Mouse (Mus musculus) inflammation-experienced regulatory T-cells, adult 6 months (primary cell): ENCODE measurements around the gene Klhl5. TPM values are rescaled to one million over a fixed set of nuclear protein-coding genes. Genes with fewer than 3 reads are reported as not detected.
A peak's percentile ranks its signal among the peaks of the same experiment; 100 is the strongest.

Experiments
- ATAC-seq: one replicate; pipeline ENCODE4 v1.8.0; 2017
- polyA plus RNA-seq, 3 experiments: library from polyadenylated mRNA; unstranded; fragments of 100-300 nt; shearing (Covaris generic); gene quantifications; one replicate each; pipeline ENCODE4 v1.2.1; 2017

The Klhl5 gene
- polyA plus RNA-seq = 1 to 10 TPM; 4.0 to 9.7 (median 9.1) TPM

DNA sequence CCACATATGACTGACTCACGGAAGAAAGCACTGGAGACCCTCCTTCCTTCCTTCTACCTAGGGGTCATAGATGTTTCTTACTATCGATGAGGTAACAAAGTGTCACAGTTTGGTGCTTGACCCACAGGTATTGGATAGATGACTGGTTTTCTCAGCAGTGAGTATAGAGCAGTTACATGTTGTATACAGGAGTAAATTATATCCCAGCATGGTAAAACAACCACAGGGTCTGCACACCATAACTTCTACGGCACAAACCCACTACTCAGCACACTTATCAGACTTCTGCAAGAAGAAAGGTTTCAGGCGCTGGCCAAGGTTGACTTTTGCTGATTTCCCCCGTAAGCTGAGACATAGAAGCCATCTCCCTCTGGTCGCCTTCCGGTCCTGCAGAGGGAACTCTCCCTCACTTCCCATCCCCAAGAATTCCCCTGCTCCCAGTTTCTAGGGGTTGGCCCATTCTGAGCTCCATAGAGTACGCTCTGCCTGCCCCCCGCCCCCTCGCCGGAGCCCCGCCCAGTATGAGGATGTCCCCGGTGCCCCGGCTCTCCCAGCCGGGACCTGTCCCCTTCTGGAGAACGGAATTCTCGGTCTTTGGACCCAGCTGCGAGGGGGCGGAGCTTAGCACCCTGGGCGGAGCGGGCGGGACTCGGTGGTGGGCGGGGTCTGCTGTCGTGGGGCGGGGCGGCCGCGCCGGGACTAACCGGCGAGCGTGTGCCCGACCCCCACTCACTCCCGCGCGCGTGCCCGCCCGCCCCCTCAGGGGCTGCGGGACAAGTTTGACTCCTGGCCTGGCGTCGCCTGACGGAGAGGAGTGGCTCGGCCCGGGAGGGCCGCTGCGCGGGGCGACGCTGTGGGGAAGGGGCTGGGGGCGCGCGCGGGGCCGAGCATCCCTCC is at the start of gene Klhl5:
Gene Klhl5, plus strand, starts transcription at position 664 of the 897 bp plus-strand sequence.
- peak; percentile 70 for ATAC-seq

DNA sequence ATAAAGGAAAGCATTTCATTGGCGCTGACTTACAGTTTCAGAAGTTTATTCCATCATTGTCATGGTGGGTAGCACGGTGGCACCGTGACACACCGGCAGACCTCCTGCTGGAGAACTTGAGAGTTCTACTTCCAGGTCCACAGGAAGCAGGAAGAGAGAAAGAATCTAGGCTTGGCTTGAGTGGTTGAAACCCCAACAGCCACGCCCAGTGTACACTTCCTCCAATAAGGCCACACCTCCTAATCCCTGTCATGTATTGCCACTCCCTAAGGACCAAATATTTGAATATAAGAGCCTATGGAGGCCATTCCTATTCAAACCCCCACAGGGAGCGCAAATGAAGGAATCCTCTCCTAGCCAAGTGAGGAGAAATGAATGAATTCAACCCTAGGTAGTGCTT is 49.7 kb upstream of the Klhl5 start:
- no peak for ATAC-seq

- ATAC-seq = no peak
Measured at GRCm38 (mm10) chr5:65059806-65060205, 47.5 kb upstream of the Klhl5 start.

- no peak for ATAC-seq
Measured at GRCm38 (mm10) chr5:65062236-65062635, 45.1 kb upstream of the Klhl5 start.

DNA sequence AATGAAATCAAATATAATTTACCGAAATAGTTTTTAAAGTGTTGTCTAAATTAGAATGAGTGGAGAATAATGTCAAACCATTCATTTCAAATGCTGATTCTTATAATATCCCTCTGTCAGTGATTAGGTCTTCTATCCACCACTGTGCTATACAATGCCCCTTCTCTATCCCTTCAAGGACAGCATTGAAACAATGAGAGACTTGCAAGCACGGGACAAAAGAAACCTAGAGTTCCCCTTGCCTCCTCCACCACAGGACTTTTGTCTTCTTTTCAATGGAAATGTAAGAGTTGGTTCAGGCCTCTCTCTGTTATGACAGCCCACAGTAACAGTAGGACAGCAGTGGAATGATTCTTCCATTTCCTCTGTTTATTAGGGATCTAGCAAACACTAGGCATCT is 44.1 kb upstream of the Klhl5 start:
- no peak for ATAC-seq

DNA sequence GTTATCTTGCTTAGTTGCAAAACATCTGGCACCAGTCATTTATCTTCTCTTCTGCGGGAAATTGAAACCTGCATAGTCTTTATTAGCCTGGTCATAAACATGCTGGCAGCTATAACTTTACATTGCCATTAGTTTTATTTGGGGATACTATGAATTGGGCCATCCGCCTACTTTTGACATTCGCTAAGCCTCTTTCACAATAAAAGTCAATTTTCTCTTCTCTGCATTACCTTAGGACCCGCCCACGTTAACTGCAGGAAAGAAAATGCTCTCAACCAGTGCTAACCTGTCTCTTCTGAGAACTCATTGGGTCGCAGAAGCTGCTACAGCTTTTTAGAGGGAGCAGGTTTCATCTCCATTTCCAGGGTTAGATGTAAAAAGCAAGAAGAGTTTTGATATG is 39.2 kb upstream of the Klhl5 start:
- ATAC-seq = no peak

- no peak for ATAC-seq
Measured at GRCm38 (mm10) chr5:65069872-65070271, 37.5 kb upstream of the Klhl5 start.

- no peak for ATAC-seq
Measured at GRCm38 (mm10) chr5:65071689-65072118, 35.6 kb upstream of the Klhl5 start.

DNA sequence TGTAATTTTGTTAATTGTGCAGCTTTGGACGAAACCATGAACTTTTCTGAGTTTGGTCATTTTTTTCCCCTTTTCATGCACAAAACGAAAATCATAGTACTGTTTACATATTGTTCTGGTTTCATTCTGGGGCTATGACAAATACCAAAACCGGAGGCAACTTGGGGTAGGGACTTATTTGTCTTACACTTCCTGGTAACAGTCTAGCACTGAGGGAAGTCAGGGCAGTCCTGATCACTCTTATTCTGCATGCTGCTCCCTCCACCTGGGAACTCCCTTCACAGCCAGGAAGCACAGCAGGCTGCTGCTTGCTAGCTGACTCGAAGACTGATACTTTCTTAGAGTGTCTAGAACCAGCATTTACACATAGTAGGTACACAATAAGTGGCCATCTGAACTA is 34.1 kb upstream of the Klhl5 start:
- no peak for ATAC-seq

DNA sequence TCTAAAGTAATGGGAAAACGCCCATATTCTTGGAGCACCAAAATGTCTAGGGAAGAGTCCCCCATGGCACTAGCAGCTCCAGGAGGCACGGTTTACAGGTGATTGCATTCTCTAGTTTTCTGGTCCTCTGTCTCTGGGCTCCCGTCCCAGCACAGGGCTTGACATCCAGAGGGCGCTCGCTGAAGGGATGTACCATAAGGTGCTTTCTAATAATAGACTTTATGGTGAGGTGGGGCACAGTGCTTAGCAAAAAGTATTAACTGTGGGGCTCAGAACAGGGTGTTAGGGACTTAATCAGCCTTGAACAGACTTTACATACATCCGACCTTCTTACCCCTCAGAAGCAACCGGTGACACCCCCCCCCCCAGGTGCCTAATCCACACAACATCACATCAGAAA is 32.6 kb upstream of the Klhl5 start:
- no peak for ATAC-seq

DNA sequence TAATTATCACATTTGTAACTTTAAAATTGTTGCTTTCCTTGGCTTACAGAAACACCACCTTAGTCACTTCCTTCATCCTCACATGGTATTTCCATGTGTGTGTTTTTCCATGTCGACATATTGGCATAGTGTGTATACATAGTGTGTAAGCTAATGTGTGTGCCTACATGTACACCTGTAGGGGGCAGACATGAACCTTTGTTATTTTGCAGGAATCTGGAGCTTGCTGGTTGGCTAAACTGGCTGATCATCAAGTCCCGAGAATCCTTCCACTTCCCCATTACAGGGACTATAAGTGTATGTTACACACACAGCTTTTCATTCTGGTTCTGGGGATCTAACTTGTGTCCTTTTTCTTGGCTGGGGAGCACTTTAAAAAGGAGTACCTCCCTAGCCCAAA is 31.3 kb upstream of the Klhl5 start:
- no peak for ATAC-seq

- ATAC-seq = peak; percentile 60
Measured at GRCm38 (mm10) chr5:65076748-65077147, 30.6 kb upstream of the Klhl5 start.

- no peak for ATAC-seq
Measured at GRCm38 (mm10) chr5:65078081-65078480, 29.3 kb upstream of the Klhl5 start.

- ATAC-seq = no peak
Measured at GRCm38 (mm10) chr5:65079881-65080280, 27.5 kb upstream of the Klhl5 start.

DNA sequence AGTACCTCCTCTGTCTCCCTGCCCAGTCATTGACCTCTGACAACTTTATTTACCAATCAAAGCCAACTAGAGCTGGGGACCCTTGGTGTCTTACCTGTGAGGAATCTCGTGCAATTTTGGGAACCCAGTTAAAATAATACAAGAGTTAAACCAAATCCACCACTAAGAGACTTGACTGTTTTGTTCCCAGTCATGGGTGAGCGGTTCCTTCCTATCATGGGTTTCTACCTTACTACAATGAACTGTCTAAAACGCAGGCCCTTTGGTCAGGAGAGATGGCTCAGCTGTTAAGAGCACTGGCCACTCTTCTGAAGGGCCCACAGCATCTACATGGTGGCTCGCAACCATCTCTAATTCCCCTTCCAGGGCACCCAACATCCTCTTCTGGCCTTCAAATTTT is 25.5 kb upstream of the Klhl5 start:
- ATAC-seq = no peak

DNA sequence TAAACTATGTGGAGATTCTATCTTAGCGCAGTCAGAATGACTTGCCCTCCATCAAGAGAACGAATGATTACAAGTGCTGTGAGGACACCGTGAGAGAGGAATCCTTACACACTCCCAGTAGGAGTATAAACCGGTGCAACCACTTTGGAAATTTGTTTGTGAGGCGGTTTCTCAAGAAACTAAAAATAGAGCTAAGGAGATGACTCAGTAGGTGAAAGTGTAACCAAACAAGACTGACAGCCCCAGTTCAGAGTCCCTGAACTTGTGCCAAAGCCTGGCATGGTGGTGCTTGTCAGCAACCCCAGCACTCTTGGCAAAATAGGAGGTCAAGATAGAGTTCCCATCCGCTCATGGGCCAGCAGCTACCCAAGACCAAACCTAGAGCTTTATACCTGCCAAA is 20.8 kb upstream of the Klhl5 start:
- ATAC-seq = no peak

DNA sequence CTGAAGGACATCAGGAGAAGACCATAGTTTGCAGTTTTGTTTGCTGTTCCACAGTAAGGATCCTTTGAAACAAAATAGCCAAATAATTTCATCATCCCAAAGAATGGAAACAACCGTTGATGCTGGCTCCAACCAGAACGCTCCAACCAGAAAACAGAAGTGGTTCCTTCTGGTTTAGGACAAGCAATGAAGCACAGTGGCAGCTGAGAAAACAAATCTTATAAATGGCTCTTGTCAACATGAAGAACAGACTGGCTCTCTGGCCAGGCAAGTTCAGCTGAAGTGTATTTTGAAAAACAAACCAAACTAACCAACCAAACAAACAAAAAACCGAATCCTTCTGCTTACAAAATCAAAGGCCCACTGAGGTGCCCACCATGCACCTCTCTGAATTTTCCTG is 17.6 kb upstream of the Klhl5 start:
- no peak for ATAC-seq

DNA sequence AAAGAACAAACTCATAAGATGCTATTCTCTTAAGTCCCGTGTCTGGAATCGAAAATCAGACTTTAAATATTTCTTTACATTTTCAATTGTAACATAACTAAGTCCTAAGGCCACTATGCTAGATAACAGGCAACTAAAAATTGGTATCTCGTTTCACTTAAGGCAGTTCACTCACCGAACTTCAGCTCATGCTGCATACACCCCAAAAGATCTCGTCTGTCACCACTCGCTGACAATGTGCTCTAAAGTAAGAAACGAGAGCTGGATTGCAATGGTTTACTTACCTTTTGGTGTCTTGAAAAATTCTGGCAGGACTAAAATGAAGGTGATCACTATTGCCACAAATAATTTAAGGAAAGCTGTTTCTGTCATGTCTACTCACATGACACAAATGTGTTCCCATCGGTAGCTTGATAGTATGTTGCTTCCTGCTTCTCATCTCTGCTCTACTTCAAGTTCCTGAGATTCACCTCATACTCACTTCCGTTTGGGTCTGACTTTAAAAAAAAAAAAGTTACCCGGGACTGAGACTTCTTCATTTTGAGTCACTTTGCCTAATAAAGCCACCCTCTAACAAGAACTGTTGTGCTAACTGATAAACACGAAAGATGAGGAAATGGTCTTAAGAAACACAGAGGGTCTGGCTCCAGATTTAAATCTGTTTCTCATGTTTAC is 16.0 kb upstream of the Klhl5 start:
- peak; percentile 97 for ATAC-seq

GRCm38 (mm10) chr5:65091921-65092320 is 15.4 kb upstream of the Klhl5 start, which contains the start of gene Tmem156:
Gene Tmem156 (minus strand): TSS chr5:65092132.
- ATAC-seq = no peak

GRCm38 (mm10) chr5:65093769-65094168 is 13.6 kb upstream of the Klhl5 start:
- no peak for ATAC-seq

DNA sequence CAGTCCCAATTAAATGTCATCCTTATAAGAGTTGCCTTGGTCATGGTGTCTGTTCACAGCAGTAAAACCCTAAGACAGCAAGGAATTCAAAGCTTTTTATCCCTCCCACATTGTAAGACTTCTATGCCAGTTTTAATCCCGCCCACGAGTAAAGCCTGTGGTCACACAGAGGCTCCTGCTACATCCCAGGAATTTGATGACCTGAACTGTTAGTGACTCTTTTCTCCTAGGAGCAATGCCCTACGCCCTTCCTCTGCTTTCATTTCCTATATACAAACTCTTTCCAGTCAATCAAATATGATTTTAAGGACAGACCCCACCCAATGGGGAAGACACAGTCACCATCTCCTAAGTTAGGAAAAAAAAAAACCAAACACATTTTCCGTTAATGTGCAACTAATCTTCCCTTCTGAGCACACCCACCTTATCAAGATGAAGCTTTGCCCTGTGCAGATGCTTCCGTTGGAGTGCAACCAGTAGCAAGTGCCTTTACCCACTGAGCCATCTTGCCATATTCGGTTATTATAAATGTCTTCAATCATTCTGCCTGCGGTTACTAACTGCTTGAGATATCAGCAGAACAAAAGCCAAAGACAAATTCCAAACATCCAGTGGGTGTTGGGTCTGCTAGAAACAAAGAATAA is 12.3 kb upstream of the Klhl5 start:
- no peak for ATAC-seq

- ATAC-seq = no peak
Measured at GRCm38 (mm10) chr5:65096082-65096481, 11.3 kb upstream of the Klhl5 start.

DNA sequence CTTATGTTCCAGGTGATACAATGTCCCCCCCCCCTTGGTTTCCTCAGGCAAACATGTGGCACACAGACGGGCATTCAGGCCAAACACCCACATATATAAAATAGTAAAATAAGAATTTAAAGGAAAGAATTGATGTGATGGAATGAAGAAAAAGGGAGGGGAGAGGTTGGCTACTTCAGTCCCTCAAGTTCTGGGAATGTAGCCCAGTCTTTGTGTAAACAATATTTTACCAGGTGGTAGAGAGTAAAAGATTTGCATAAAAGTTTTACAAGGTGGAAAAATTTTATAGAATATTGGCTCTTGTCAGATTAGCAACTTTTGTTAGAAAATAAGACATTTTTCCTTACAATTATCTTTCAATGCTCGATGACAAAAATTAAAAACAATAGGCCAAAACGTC is 10.5 kb upstream of the Klhl5 start:
- ATAC-seq = no peak
